Mouse (Mus musculus): ENCODE data around the gene Itga6. TPM values are rescaled to one million over a fixed set of nuclear protein-coding genes. Genes with fewer than 3 reads are reported as not detected.

Itga6 gene
- total and polyA plus RNA-seq, 2 experiments from 2014 or later: 16.8 to 52.3 TPM

GRCm38 (mm10) chr2:71734792-71735392 is 10.5 kb upstream of the Itga6 start:
- ATAC-seq (no peak), DNase-seq (no peak)
- H3K36me3 ChIP-seq (ENCODE audit: insufficient read depth): no peaks in the 10 kb centered on the region
- 64% methylated on average over 9 of the region's 9 CpGs for WGBS
- no peak overlapping the region for H3K9ac ChIP-seq
- no peaks in the 10 kb centered on the region for H3K4me1 ChIP-seq (ENCODE audit: insufficient read depth)
- no peak overlapping the region for H3K4me3 ChIP-seq (ENCODE audit: low read depth, low read length)
- no peaks in the 10 kb centered on the region for H3K27me3 ChIP-seq (ENCODE audit: insufficient read depth, low read length)
- no peak for TF ChIP-seq CTCF (IDR thresholded peaks at IDR 0.05; ENCODE audit: low read depth)
- H3K9me3 ChIP-seq (ENCODE audit: low read length): no peaks in the 10 kb centered on the region
- no peak overlapping the region for H3K4me2 ChIP-seq (ENCODE audit: low read depth)
- no peak overlapping the region for H3K27ac ChIP-seq (ENCODE audit: low read depth, low read length)

GRCm38 (mm10) chr2:71735541-71736159 is 9.8 kb upstream of the Itga6 start:
- Histone ChIP-seq H3K9me3 (ENCODE audit: low read length) (no peaks in the 10 kb centered on the region), H3K9ac (no peak overlapping the region), H3K27me3 (ENCODE audit: insufficient read depth, low read length) (no peaks in the 10 kb centered on the region), H3K4me2 (ENCODE audit: low read depth) (no peak overlapping the region), H3K27ac (ENCODE audit: low read depth, low read length) (no peak overlapping the region), H3K4me3 (ENCODE audit: low read depth, low read length) (no peak overlapping the region), H3K4me1 (ENCODE audit: insufficient read depth) (no peaks in the 10 kb centered on the region), H3K36me3 (ENCODE audit: insufficient read depth) (no peaks in the 10 kb centered on the region)
- DNase-seq: no peak
- no peak for ATAC-seq
- WGBS: 95% methylated on average over 17 of the region's 17 CpGs
- TF ChIP-seq CTCF (IDR thresholded peaks at IDR 0.05; ENCODE audit: low read depth): no peak

GRCm38 (mm10) chr2:71736213-71736612 is 9.2 kb upstream of the Itga6 start:
- TF ChIP-seq CTCF (IDR thresholded peaks at IDR 0.05; ENCODE audit: low read depth): peak; percentile 32; the same call in 1 of the 2 replicates
- no peaks in the 10 kb centered on the region for H3K4me1 ChIP-seq (ENCODE audit: insufficient read depth)
- H3K27me3 ChIP-seq (ENCODE audit: insufficient read depth, low read length): no peaks in the 10 kb centered on the region
- H3K4me3 ChIP-seq (ENCODE audit: low read depth, low read length): no peak overlapping the region
- ATAC-seq: no peak
- H3K4me2 ChIP-seq (ENCODE audit: low read depth): no peak overlapping the region
- H3K9me3 ChIP-seq (ENCODE audit: low read length): no peaks in the 10 kb centered on the region
- H3K36me3 ChIP-seq (ENCODE audit: insufficient read depth): no peaks in the 10 kb centered on the region
- DNase-seq: no peak
- H3K9ac ChIP-seq: no peak overlapping the region
- 95% methylated on average over 2 of the region's 2 CpGs for WGBS
- no peak overlapping the region for H3K27ac ChIP-seq (ENCODE audit: low read depth, low read length)

- no peak overlapping the region for H3K9ac ChIP-seq
- H3K4me1 ChIP-seq (ENCODE audit: insufficient read depth): 0 out of 2 replicates have a peak, but pooled peaks cover 3% of the 10 kb centered on the region
- no peak for DNase-seq
- no peaks in the 10 kb centered on the region for H3K9me3 ChIP-seq (ENCODE audit: low read length)
- H3K4me3 ChIP-seq (ENCODE audit: low read depth, low read length): no peak overlapping the region
- H3K4me2 ChIP-seq (ENCODE audit: low read depth): no peak overlapping the region
- WGBS: 72% methylated on average over 9 of the region's 9 CpGs
- ATAC-seq: no peak
- H3K27me3 ChIP-seq (ENCODE audit: insufficient read depth, low read length): no peaks in the 10 kb centered on the region
- H3K36me3 ChIP-seq (ENCODE audit: insufficient read depth): no peaks in the 10 kb centered on the region
- no peak for TF ChIP-seq CTCF (IDR thresholded peaks at IDR 0.05; ENCODE audit: low read depth)
- no peak overlapping the region for H3K27ac ChIP-seq (ENCODE audit: low read depth, low read length)
These were observed 6.1 kb upstream of the Itga6 start for GRCm38 (mm10) chr2:71739173-71739860.

- H3K9me3 ChIP-seq (ENCODE audit: low read length): no peaks in the 10 kb centered on the region
- no peak overlapping the region for H3K9ac ChIP-seq
- no peak overlapping the region for H3K4me3 ChIP-seq (ENCODE audit: low read depth, low read length)
- no peaks in the 10 kb centered on the region for H3K36me3 ChIP-seq (ENCODE audit: insufficient read depth)
- H3K27me3 ChIP-seq (ENCODE audit: insufficient read depth, low read length): no peaks in the 10 kb centered on the region
- H3K27ac ChIP-seq (ENCODE audit: low read depth, low read length): no peak overlapping the region
- H3K4me2 ChIP-seq (ENCODE audit: low read depth): no peak overlapping the region
- H3K4me1 ChIP-seq (ENCODE audit: insufficient read depth): 0 out of 2 replicates have a peak, but pooled peaks cover 3% of the 10 kb centered on the region
- no peak for TF ChIP-seq CTCF (IDR thresholded peaks at IDR 0.05; ENCODE audit: low read depth)
- no peak; the same call in 1 of the 2 replicates for ATAC-seq
- 19% methylated on average over 4 of the region's 4 CpGs for WGBS
- no peak for DNase-seq
These were observed 2.9 kb upstream of the Itga6 start for GRCm38 (mm10) chr2:71742557-71742956.

GRCm38 (mm10) chr2:71743377-71743776 is 2.0 kb upstream of the Itga6 start:
- Histone ChIP-seq H3K4me2 (ENCODE audit: low read depth) (no peak overlapping the region), H3K4me3 (ENCODE audit: low read depth, low read length) (no peak overlapping the region), H3K27ac (ENCODE audit: low read depth, low read length) (no peak overlapping the region), H3K4me1 (ENCODE audit: insufficient read depth) (0 out of 2 replicates have a peak, but pooled peaks cover 3% of the 10 kb centered on the region), H3K9me3 (ENCODE audit: low read length) (no peaks in the 10 kb centered on the region), H3K9ac (no peak overlapping the region), H3K27me3 (ENCODE audit: insufficient read depth, low read length) (no peaks in the 10 kb centered on the region), H3K36me3 (ENCODE audit: insufficient read depth) (no peaks in the 10 kb centered on the region)
- ATAC-seq (no peak), DNase-seq (no peak)
- TF ChIP-seq CTCF (IDR thresholded peaks at IDR 0.05; ENCODE audit: low read depth): no peak
- 67% methylated on average over 7 of the region's 7 CpGs for WGBS

- TF ChIP-seq CTCF (IDR thresholded peaks at IDR 0.05; ENCODE audit: low read depth): no peak
- Histone ChIP-seq H3K4me2 (ENCODE audit: low read depth) (no peak overlapping the region), H3K27ac (ENCODE audit: low read depth, low read length) (no peak overlapping the region), H3K4me1 (ENCODE audit: insufficient read depth) (0 out of 2 replicates have a peak, but pooled peaks cover 3% of the 10 kb centered on the region), H3K27me3 (ENCODE audit: insufficient read depth, low read length) (no peaks in the 10 kb centered on the region), H3K4me3 (ENCODE audit: low read depth, low read length) (no peak overlapping the region), H3K9me3 (ENCODE audit: low read length) (no peaks in the 10 kb centered on the region), H3K9ac (no peak overlapping the region), H3K36me3 (ENCODE audit: insufficient read depth) (no peaks in the 10 kb centered on the region)
- 30% methylated on average over 9 of the region's 9 CpGs for WGBS
- ATAC-seq: no peak
- no peak for DNase-seq
These were observed 1.1 kb upstream of the Itga6 start for GRCm38 (mm10) chr2:71744320-71744719.
